Mouse (Mus musculus) megakaryocyte, embryonic 14.5 days (primary cell): ENCODE data around the gene Krt4.

ENCODE experiments used
- FLI1 ChIP-seq: IDR thresholded peaks from 2 replicates; pipeline ENCODE4 v1.6.1; 2012; ENCODE audit warnings: low read length, inconsistent platforms, mixed read lengths
- GATA1 ChIP-seq: IDR thresholded peaks from 3 replicates; pipeline ENCODE4 v1.6.1; 2012; ENCODE audit warnings: mixed read lengths, low read length, inconsistent platforms, borderline replicate concordance

DNA sequence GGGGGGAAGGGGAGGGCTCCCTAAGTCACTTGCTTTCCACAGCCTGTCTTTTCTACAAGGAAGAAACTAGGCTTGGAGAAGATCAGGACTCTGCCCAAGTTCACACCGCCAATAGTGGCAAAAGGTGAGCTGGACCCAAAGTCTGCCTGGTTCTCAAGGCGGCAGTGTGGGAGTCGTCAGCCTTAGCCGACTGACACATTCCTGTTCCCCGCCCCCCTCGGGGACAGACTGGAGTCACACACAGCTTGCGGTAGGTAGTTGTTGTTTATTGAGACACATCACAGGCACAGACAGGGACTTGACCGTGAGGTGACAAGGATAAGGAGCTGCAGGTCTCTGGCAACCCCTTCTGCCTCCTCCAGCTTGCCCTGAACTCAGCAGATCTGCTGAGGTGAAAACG is 4.6 kb upstream of the Krt4 start:
- TF ChIP-seq FLI1 (no peak), GATA1 (no peak)
